Mouse (Mus musculus) stomach, embryonic 15.5 days (tissue): ENCODE results near the gene Dop1a. TPM values are rescaled to one million over a fixed set of nuclear protein-coding genes. Genes with fewer than 3 reads are reported as not detected.

Experiments used
- ATAC-seq: fragments of 200-750 bp; cut with Nextera tagmentation; 2 replicates; pipeline ENCODE4 v1.8.0; 2017; ENCODE audit warnings: low read depth, moderate number of reproducible peaks, moderate TSS enrichment; ENCODE audit not compliant: insufficient read depth, low FRiP score
- H3K27ac ChIP-seq: fragments of 300-500 bp; sonication (generic); 2 replicates; pipeline ENCODE4 v1.5.1; 2015; ENCODE audit warnings: mild to moderate bottlenecking, inconsistent platforms
- H3K27me3 ChIP-seq: fragments of 300-500 bp; sonication (generic); replicated peaks from 2 replicates; pipeline ENCODE4 v1.6.1; 2015; ENCODE audit warnings: inconsistent platforms
- H3K36me3 ChIP-seq: fragments of 300-500 bp; sonication (generic); 2 replicates; pipeline ENCODE4 v1.6.1; 2015; ENCODE audit warnings: inconsistent platforms
- H3K4me1 ChIP-seq: fragments of 300-500 bp; sonication (generic); 2 replicates; pipeline ENCODE4 v1.6.1; 2015; ENCODE audit warnings: inconsistent platforms
- H3K4me2 ChIP-seq: fragments of 300-500 bp; sonication (generic); 2 replicates; pipeline ENCODE4 v1.6.1; 2015; ENCODE audit warnings: mild to moderate bottlenecking, inconsistent platforms
- H3K4me3 ChIP-seq: fragments of 300-500 bp; sonication (generic); replicated peaks from 2 replicates; pipeline ENCODE4 v1.5.1; 2015; ENCODE audit warnings: inconsistent platforms
- H3K9ac ChIP-seq: fragments of 300-500 bp; sonication (generic); 2 replicates; pipeline ENCODE4 v1.6.1; 2015; ENCODE audit warnings: inconsistent platforms
- H3K9me3 ChIP-seq: fragments of 300-500 bp; sonication (generic); 2 replicates; pipeline ENCODE4 v1.6.1; 2016; ENCODE audit warnings: inconsistent platforms
- WGBS: fragments of 180-500 bp; shearing (Covaris S2); methylation state at CpG from one replicate; pipeline ENCODE4 v1.1.7; 2015; 5-methylcytosine and 5-hydroxymethylcytosine counted together
- polyA plus RNA-seq: library from polyadenylated mRNA; unstranded; fragments of >200 nt; fragmentation: Nextera tagmentation; extraction: Ambion mirVana; gene quantifications from 2 replicates; pipeline ENCODE4 v1.2.1, GENCODE M21; 2015

Dop1a gene
- polyA plus RNA-seq, 1 experiment from 2014 or later: 15.3 TPM

DNA sequence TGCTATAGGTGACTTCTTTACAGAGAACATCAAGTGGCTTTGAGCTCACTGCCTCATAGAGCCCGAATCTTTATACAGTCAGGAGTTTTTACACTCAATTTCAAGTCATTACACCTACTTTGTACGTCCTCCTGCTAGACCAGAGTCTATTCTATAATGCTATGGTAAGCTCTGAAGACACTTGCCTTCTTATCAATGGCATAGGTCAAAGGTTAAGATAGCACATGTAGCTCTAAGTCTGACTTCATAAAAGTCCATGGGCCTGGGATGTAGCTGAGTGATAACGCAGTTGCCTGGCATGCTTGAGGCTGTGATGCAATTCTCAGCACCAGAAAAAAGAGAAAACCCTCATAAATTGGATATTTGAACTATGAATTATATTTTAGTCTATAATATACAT lies 47.4 kb downstream of the Dop1a start:
- Histone ChIP-seq H3K4me3 (no peak overlapping the region), H3K4me2 (no peak overlapping the region), H3K36me3 (peaks cover 13% of the 10 kb centered on the region), H3K9me3 (no peaks in the 10 kb centered on the region), H3K27ac (no peak overlapping the region), H3K27me3 (no peaks in the 10 kb centered on the region), H3K9ac (no peak overlapping the region), H3K4me1 (no peaks in the 10 kb centered on the region)
- ATAC-seq: no peak
- 82% methylated on average over 3 of the region's 3 CpGs for WGBS

DNA sequence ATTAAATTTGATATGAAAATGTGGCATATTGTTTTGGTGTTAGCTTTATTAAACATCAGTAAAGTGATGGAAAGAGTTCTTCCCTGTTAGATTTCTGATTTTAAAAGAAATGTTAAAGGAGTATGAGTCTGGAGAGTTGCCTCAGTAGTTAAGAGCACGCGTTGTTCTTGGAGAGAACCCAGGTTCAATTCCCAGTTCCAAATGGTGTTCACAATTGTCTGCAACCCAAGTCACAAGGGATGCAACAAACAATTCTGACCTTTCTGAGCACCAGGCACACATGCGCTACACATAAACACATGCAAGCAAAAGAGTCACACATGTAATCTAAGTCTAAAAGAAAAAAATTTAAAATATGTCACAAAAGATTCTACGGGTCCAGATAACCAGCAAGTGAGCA lies 47.8 kb downstream of the Dop1a start:
- Histone ChIP-seq H3K27ac (no peak overlapping the region), H3K9me3 (no peaks in the 10 kb centered on the region), H3K4me3 (no peak overlapping the region), H3K4me2 (no peak overlapping the region), H3K9ac (no peak overlapping the region), H3K36me3 (peaks cover 14% of the 10 kb centered on the region), H3K4me1 (no peaks in the 10 kb centered on the region), H3K27me3 (no peaks in the 10 kb centered on the region)
- WGBS: 98% methylated on average over 4 of the region's 4 CpGs
- ATAC-seq: no peak

DNA sequence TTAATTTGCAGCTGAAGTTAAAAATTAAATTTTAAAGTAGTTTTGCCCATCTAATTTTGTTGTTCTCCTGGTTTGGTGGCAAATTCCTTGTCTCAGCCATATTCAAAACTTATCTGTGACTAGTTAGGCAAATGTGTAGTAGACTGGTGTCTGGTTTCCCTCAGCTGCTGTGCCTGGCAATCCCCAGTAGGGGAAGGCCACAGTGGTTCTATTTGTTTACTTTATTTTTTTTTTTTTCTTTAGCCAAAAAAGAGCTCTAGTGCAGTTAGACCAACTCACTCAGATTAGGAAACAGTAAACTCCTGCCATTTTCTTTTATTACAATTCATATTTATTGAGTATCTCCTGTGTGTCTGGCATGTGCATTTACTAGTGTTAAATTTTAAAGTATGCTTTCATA lies 55.4 kb downstream of the Dop1a start:
- Histone ChIP-seq H3K27me3 (no peaks in the 10 kb centered on the region), H3K4me3 (no peak overlapping the region), H3K4me2 (no peak overlapping the region), H3K9me3 (no peaks in the 10 kb centered on the region), H3K36me3 (peaks cover 22% of the 10 kb centered on the region), H3K27ac (no peak overlapping the region), H3K4me1 (no peaks in the 10 kb centered on the region), H3K9ac (no peak overlapping the region)
- ATAC-seq: no peak

DNA sequence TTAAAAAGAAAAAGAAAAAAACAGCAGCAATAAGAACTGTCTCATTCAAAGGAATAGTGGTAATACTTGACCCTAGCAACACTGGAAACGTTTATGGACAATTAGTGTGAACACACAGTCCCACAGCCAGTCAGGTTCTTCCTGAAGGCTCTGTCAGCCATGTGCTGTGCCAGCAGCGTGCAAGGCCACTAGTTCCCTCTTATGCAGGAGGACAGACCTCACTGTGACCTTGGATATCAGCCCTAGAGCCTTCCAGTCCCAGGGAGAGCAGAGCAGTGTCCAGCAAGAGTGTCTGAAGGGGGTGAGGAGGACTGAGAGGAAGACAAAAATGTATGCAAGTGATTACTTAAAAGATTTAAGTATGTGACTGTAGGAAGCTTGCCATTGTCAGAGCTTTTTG lies 58.6 kb downstream of the Dop1a start:
- H3K27me3 ChIP-seq: no peaks in the 10 kb centered on the region
- no peak overlapping the region for H3K27ac ChIP-seq
- no peak overlapping the region for H3K4me2 ChIP-seq
- no peaks in the 10 kb centered on the region for H3K9me3 ChIP-seq
- peaks cover 15% of the 10 kb centered on the region for H3K36me3 ChIP-seq
- no peak for ATAC-seq
- no peak overlapping the region for H3K4me3 ChIP-seq
- 58% methylated on average over 2 of the region's 2 CpGs for WGBS
- no peaks in the 10 kb centered on the region for H3K4me1 ChIP-seq
- H3K9ac ChIP-seq: no peak overlapping the region

DNA sequence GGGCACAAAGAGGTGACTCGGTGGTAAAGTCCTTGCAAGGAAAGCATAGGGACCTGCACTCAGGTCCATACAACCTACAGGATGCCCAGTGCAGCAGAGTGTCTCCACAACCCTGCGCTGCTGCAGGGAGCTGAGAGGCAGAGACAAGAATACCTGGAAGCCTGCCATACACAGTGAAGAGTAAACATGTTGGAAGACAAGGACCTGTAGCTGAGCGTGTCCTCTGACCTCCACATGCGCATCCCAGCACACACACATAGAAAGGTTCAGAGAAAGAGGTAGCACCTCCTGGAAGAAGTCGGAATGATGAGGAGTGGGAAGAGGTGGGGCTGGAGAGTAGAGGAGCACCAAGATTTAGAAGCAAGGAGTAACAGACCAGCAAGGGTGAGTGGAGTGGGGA lies 67.1 kb downstream of the Dop1a start:
- Histone ChIP-seq H3K27me3 (no peaks in the 10 kb centered on the region), H3K9ac (no peak overlapping the region), H3K4me1 (no peaks in the 10 kb centered on the region), H3K27ac (no peak overlapping the region), H3K4me3 (no peak overlapping the region), H3K4me2 (no peak overlapping the region), H3K36me3 (0 out of 2 replicates have a peak, but pooled peaks cover 2% of the 10 kb centered on the region), H3K9me3 (no peaks in the 10 kb centered on the region)
- no peak for ATAC-seq
- 86% methylated on average over 5 of the region's 5 CpGs for WGBS

DNA sequence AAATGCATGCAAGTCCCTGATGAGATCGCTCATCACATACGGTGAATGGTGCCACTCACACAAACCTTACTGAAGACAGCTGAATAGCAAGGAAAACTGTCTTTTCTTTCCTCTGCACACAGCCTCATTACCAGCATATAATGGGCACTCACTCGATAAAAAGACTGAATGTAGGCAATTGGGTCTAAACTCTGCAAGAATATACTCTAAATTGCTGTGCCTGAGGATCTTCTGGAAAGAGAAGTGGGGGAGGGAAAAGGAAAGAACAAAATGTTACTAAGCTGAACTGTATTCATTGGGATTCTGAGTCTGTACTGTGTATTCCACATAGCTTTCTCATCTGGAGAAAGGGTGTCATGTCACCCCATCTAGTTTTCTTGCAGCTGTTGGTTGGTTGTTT lies 76.5 kb downstream of the Dop1a start:
- no peak overlapping the region for H3K4me2 ChIP-seq
- H3K9ac ChIP-seq: no peak overlapping the region
- H3K27me3 ChIP-seq: no peaks in the 10 kb centered on the region
- no peaks in the 10 kb centered on the region for H3K4me1 ChIP-seq
- WGBS: 93% methylated on average over 3 of the region's 3 CpGs
- H3K36me3 ChIP-seq: peaks cover 13% of the 10 kb centered on the region
- H3K9me3 ChIP-seq: no peaks in the 10 kb centered on the region
- no peak overlapping the region for H3K4me3 ChIP-seq
- no peak overlapping the region for H3K27ac ChIP-seq
- ATAC-seq: no peak

DNA sequence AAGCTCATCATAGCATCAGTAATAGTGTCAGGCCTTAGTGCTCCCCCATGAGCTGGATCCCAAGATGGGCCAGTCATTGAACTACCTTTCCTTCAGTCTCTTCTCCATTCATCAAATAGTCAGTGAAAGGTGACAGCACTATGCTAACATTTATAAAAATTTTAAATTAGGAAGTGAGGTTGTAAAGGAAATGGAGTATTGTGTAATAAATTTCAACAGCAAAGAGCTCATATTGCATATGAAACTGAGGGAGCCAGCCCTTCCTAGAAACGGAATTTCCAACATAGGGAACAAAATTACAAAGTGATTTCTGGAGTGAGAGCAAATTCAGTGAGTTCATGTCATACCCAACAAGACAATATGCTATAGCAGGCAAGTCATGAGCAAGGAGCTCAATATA lies 77.6 kb downstream of the Dop1a start:
- no peaks in the 10 kb centered on the region for H3K4me1 ChIP-seq
- WGBS: 80% methylated on average over 1 of the region's 1 CpGs
- no peaks in the 10 kb centered on the region for H3K9me3 ChIP-seq
- H3K27me3 ChIP-seq: no peaks in the 10 kb centered on the region
- no peak overlapping the region for H3K4me2 ChIP-seq
- no peak overlapping the region for H3K4me3 ChIP-seq
- no peak overlapping the region for H3K9ac ChIP-seq
- no peak for ATAC-seq
- no peak overlapping the region for H3K27ac ChIP-seq
- H3K36me3 ChIP-seq: peaks cover 13% of the 10 kb centered on the region

DNA sequence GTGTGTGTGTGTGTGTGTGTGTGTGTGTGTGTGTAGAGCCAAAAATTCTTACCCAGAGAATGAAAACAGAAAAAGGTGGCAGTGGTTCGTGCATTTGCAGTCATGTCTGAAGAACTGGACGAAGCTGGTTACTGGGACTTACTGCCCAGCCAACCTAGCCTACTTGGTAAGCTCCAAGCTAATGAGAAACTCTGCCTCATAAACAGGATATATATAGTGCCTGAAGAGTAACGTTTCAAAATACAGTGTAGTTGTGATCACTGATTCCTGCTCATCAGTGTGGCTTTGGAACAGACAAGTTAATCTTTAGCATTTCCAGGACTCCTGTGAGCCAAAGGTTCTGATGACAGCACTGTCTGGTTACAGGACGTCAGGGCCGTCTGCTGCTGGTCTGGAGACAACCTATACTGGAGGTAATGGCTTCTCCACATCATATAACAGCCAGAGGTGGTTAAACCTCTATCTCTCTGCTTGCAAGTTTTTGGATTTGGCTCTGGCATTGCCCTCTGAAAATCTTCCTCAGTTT lies 82.7 kb downstream of the Dop1a start:
- 84% methylated on average over 5 of the region's 5 CpGs for WGBS
- H3K4me2 ChIP-seq: no peak overlapping the region
- H3K36me3 ChIP-seq: peaks cover 24% of the 10 kb centered on the region
- H3K27ac ChIP-seq: no peak overlapping the region
- H3K4me1 ChIP-seq: no peaks in the 10 kb centered on the region
- no peak overlapping the region for H3K9ac ChIP-seq
- no peak overlapping the region for H3K4me3 ChIP-seq
- ATAC-seq: no peak
- no peaks in the 10 kb centered on the region for H3K9me3 ChIP-seq
- no peaks in the 10 kb centered on the region for H3K27me3 ChIP-seq

DNA sequence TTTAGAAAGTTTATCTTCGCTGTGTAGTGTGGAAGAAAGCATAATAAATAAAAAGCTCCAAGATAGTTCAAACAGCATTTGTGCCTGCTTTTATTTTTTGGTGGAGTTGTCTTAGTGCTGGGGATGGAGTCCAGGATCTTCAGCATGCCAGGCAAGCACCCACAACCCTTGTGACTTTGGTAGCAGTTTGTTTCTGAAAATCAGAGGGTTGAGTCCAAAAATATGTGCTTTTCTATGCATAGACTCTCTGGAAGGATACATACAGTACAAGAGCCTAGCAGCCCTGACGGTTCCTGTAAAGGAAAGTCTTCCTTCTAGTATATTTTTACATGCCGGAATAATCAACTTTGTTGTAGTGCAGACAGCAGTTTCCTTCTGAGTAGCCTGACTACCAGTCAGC lies 83.8 kb downstream of the Dop1a start:
- Histone ChIP-seq H3K9me3 (no peaks in the 10 kb centered on the region), H3K27ac (no peak overlapping the region), H3K4me1 (no peaks in the 10 kb centered on the region), H3K36me3 (peaks cover 27% of the 10 kb centered on the region), H3K27me3 (no peaks in the 10 kb centered on the region), H3K4me3 (no peak overlapping the region), H3K4me2 (no peak overlapping the region), H3K9ac (no peak overlapping the region)
- ATAC-seq: no peak
- WGBS: 90% methylated on average over 3 of the region's 3 CpGs

DNA sequence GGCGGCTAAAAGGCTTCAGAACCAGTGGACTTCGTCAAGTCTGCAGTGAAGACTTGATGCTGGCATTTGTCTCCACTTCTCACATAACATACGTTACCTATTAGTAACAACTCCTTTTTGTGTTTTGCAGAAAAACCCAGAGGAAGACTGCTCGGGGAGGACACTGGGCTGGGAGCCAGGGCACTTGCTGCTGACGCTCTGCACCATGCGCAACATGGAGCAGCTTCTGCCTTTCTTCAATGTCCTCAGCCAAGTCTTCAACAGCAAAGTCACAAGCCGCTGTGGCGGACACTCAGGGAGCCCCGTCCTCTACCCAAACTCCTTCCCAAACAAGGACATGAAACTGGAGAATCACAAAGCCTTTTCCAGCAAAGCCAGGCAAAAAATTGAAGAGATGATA lies 86.9 kb downstream of the Dop1a start:
- Histone ChIP-seq H3K36me3 (peaks cover 39% of the 10 kb centered on the region), H3K9me3 (no peaks in the 10 kb centered on the region), H3K9ac (no peak overlapping the region), H3K4me1 (no peaks in the 10 kb centered on the region), H3K4me2 (no peak overlapping the region), H3K4me3 (no peak overlapping the region), H3K27ac (no peak overlapping the region), H3K27me3 (no peaks in the 10 kb centered on the region)
- WGBS: 79% methylated on average over 9 of the region's 9 CpGs
- no peak for ATAC-seq

DNA sequence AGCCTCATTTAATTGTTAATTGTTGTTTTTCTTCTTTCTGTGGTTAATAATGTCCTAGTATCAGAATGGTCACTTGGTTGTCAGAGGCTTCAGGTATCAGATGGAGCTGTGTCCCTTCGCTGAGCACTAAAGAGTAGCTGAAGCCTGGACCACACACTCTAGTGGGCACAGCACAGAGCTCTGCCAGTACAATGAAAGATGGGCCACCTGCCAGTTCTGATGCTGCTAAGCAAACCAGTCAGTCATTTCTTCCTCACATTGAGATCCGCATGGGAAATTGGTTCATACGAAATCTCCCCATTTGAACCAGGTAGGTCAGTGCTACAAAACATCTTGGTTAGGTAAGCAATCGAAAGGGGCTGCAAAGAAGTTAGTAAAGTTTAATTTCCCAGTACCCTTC lies 87.7 kb downstream of the Dop1a start:
- no peak overlapping the region for H3K4me2 ChIP-seq
- H3K27me3 ChIP-seq: no peaks in the 10 kb centered on the region
- peaks cover 38% of the 10 kb centered on the region for H3K36me3 ChIP-seq
- H3K27ac ChIP-seq: no peak overlapping the region
- WGBS: 92% methylated on average over 4 of the region's 4 CpGs
- no peak for ATAC-seq
- H3K9ac ChIP-seq: no peak overlapping the region
- no peak overlapping the region for H3K4me3 ChIP-seq
- H3K9me3 ChIP-seq: no peaks in the 10 kb centered on the region
- H3K4me1 ChIP-seq: no peaks in the 10 kb centered on the region

DNA sequence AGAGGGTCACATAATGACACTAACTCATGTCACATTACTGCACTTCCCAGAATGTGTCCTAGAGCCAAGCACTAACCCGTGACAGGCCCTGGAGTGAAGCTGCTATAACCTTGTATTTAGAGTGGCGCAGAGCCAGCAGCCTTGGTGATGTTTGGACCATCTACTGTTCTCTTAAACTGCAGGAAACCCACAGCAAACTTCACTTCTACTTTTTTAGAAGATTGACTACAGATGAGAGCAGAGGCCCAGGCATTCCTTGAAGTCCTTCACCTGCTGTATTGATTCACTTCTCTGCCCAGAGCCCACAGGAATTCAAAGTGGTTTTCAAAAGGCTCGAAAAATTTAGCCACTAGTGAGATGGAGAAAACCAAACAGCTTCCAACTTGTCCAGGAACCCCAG lies 93.6 kb downstream of the Dop1a start:
- H3K4me1 ChIP-seq: no peaks in the 10 kb centered on the region
- no peak overlapping the region for H3K9ac ChIP-seq
- no peak for ATAC-seq
- H3K27ac ChIP-seq: no peak overlapping the region
- H3K4me2 ChIP-seq: no peak overlapping the region
- H3K27me3 ChIP-seq: no peaks in the 10 kb centered on the region
- WGBS: 86% methylated on average over 3 of the region's 3 CpGs
- no peak overlapping the region for H3K4me3 ChIP-seq
- peaks cover 41% of the 10 kb centered on the region for H3K36me3 ChIP-seq
- no peaks in the 10 kb centered on the region for H3K9me3 ChIP-seq

DNA sequence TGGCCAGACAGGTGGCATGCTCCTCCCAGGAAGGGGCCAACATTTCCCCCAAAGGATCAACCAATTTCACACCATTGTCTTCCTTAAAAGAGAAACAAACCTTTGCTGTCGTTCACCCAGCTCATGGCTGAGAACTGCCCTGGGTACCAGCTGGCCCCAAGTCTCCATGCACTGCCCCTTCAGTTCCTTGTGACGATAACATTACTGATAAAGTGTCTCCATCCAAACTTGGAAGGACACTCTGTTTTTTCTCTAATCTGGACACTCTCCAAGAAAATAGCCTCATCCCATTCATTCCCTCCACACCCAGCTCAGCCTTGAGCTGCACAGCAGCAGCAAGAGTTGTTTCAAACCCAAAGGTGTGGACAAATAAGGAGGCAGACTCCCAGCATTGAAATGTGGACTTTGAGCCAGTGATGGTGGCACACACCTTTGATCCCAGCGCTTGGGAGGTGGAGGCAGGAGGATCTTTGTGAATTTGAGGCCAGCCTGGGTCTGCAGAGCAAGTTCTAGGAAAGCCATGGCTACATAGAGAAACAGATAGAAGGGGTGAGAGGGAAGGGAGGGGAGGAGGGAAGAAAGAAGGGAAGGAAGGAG lies 102.5 kb downstream of the Dop1a start:
- H3K27me3 ChIP-seq: no peaks in the 10 kb centered on the region
- peaks cover 14% of the 10 kb centered on the region for H3K36me3 ChIP-seq
- H3K4me2 ChIP-seq: no peak overlapping the region
- H3K27ac ChIP-seq: no peak overlapping the region
- no peak for ATAC-seq
- no peaks in the 10 kb centered on the region for H3K9me3 ChIP-seq
- H3K4me3 ChIP-seq: no peak overlapping the region
- H3K4me1 ChIP-seq: peaks cover 3% of the 10 kb centered on the region; the same call in 1 of the 2 replicates
- WGBS: 73% methylated on average over 3 of the region's 3 CpGs
- no peak overlapping the region for H3K9ac ChIP-seq
